Mouse (Mus musculus): ENCODE measurements around the gene Col25a1. TPM values are rescaled to one million over a fixed set of nuclear protein-coding genes. Genes with fewer than 3 reads are reported as not detected.

The Col25a1 gene
- polyA plus RNA-seq (2014; fragmentation: Nextera tagmentation; extraction: Ambion mirVana) = 18.3 and 20.8 TPM in 2 replicates

GRCm38 (mm10) chr3:130131201-130131600, at the start of gene Col25a1:
Col25a1 (plus strand) TSS chr3:130131501.
- no peak within 1 kb of the TSS for H3K4me3 ChIP-seq (ENCODE audit: low read depth, low read length)
- no peaks in the 10 kb centered on the region for H3K27me3 ChIP-seq (ENCODE audit: control insufficient read depth, insufficient read depth, low read length)
- no peaks in the 10 kb centered on the region for H3K9me3 ChIP-seq (ENCODE audit: control insufficient read depth, low read length)
- no peak within 1 kb of the TSS for H3K9ac ChIP-seq (ENCODE audit: low read length)
- WGBS = 85% methylated on average over 8 of the region's 8 CpGs
- H3K4me2 ChIP-seq (ENCODE audit: low read depth, severe bottlenecking) = no peak within 1 kb of the TSS
- no peak within 1 kb of the TSS for H3K27ac ChIP-seq (replicated peaks; ENCODE audit: low read depth, low read length)
- DNase-seq (ENCODE audit: low spot score) = no peak
- no peaks in the 10 kb centered on the region for H3K36me3 ChIP-seq (ENCODE audit: control insufficient read depth, insufficient read depth, low read length)
- no peak for ATAC-seq (ENCODE audit: insufficient number of reproducible peaks, low FRiP score, low TSS enrichment, low read depth)
- H3K4me1 ChIP-seq (ENCODE audit: control insufficient read depth, insufficient read depth, low read length) = peaks cover 6% of the 10 kb centered on the region; the same call in 1 of the 2 replicates

GRCm38 (mm10) chr3:130083312-130083711, 48.0 kb upstream of the Col25a1 start:
- 73% methylated on average over 2 of the region's 2 CpGs for WGBS
- no peak overlapping the region for H3K4me2 ChIP-seq (ENCODE audit: low read depth, severe bottlenecking)
- no peaks in the 10 kb centered on the region for H3K36me3 ChIP-seq (ENCODE audit: control insufficient read depth, insufficient read depth, low read length)
- no peak overlapping the region for H3K9ac ChIP-seq (ENCODE audit: low read length)
- DNase-seq (ENCODE audit: low spot score) (no peak), ATAC-seq (ENCODE audit: insufficient number of reproducible peaks, low FRiP score, low TSS enrichment, low read depth) (no peak)
- no peak overlapping the region for H3K4me3 ChIP-seq (ENCODE audit: low read depth, low read length)
- no peaks in the 10 kb centered on the region for H3K27me3 ChIP-seq (ENCODE audit: control insufficient read depth, insufficient read depth, low read length)
- H3K4me1 ChIP-seq (ENCODE audit: control insufficient read depth, insufficient read depth, low read length) = no peaks in the 10 kb centered on the region
- H3K27ac ChIP-seq (replicated peaks; ENCODE audit: low read depth, low read length) = no peak overlapping the region
- H3K9me3 ChIP-seq (ENCODE audit: control insufficient read depth, low read length) = no peaks in the 10 kb centered on the region

- Histone ChIP-seq H3K4me2 (ENCODE audit: low read depth, severe bottlenecking) (no peak overlapping the region), H3K9me3 (ENCODE audit: control insufficient read depth, low read length) (no peaks in the 10 kb centered on the region), H3K4me3 (ENCODE audit: low read depth, low read length) (no peak overlapping the region), H3K27ac (replicated peaks; ENCODE audit: low read depth, low read length) (peak overlapping the region; percentile 43; the same call in 1 of the 2 replicates), H3K4me1 (ENCODE audit: control insufficient read depth, insufficient read depth, low read length) (no peaks in the 10 kb centered on the region), H3K27me3 (ENCODE audit: control insufficient read depth, insufficient read depth, low read length) (no peaks in the 10 kb centered on the region), H3K36me3 (ENCODE audit: control insufficient read depth, insufficient read depth, low read length) (no peaks in the 10 kb centered on the region), H3K9ac (ENCODE audit: low read length) (no peak overlapping the region)
- WGBS = 43% methylated on average over 13 of the region's 13 CpGs
- peak; percentile 49 for DNase-seq (ENCODE audit: low spot score)
- ATAC-seq (ENCODE audit: insufficient number of reproducible peaks, low FRiP score, low TSS enrichment, low read depth) = peak; percentile 77
These were observed 44.8 kb upstream of the Col25a1 start for GRCm38 (mm10) chr3:130086372-130087080.

- no peak overlapping the region for H3K4me2 ChIP-seq (ENCODE audit: low read depth, severe bottlenecking)
- no peak for DNase-seq (ENCODE audit: low spot score)
- H3K9me3 ChIP-seq (ENCODE audit: control insufficient read depth, low read length) = no peaks in the 10 kb centered on the region
- H3K4me1 ChIP-seq (ENCODE audit: control insufficient read depth, insufficient read depth, low read length) = no peaks in the 10 kb centered on the region
- H3K9ac ChIP-seq (ENCODE audit: low read length) = no peak overlapping the region
- 83% methylated on average over 9 of the region's 9 CpGs for WGBS
- no peak overlapping the region for H3K27ac ChIP-seq (replicated peaks; ENCODE audit: low read depth, low read length)
- H3K27me3 ChIP-seq (ENCODE audit: control insufficient read depth, insufficient read depth, low read length) = no peaks in the 10 kb centered on the region
- H3K4me3 ChIP-seq (ENCODE audit: low read depth, low read length) = no peak overlapping the region
- H3K36me3 ChIP-seq (ENCODE audit: control insufficient read depth, insufficient read depth, low read length) = no peaks in the 10 kb centered on the region
- ATAC-seq (ENCODE audit: insufficient number of reproducible peaks, low FRiP score, low TSS enrichment, low read depth) = no peak
These were observed 43.8 kb upstream of the Col25a1 start for GRCm38 (mm10) chr3:130087466-130087865.

GRCm38 (mm10) chr3:130088654-130089053, 42.6 kb upstream of the Col25a1 start:
- H3K4me1 ChIP-seq (ENCODE audit: control insufficient read depth, insufficient read depth, low read length) = no peaks in the 10 kb centered on the region
- H3K27me3 ChIP-seq (ENCODE audit: control insufficient read depth, insufficient read depth, low read length) = no peaks in the 10 kb centered on the region
- DNase-seq (ENCODE audit: low spot score) (no peak), ATAC-seq (ENCODE audit: insufficient number of reproducible peaks, low FRiP score, low TSS enrichment, low read depth) (no peak)
- H3K4me2 ChIP-seq (ENCODE audit: low read depth, severe bottlenecking) = no peak overlapping the region
- no peak overlapping the region for H3K9ac ChIP-seq (ENCODE audit: low read length)
- H3K27ac ChIP-seq (replicated peaks; ENCODE audit: low read depth, low read length) = no peak overlapping the region
- H3K36me3 ChIP-seq (ENCODE audit: control insufficient read depth, insufficient read depth, low read length) = no peaks in the 10 kb centered on the region
- no peaks in the 10 kb centered on the region for H3K9me3 ChIP-seq (ENCODE audit: control insufficient read depth, low read length)
- WGBS = 90% methylated on average over 9 of the region's 9 CpGs
- no peak overlapping the region for H3K4me3 ChIP-seq (ENCODE audit: low read depth, low read length)

- no peak for DNase-seq (ENCODE audit: low spot score)
- no peak overlapping the region for H3K4me3 ChIP-seq (ENCODE audit: low read depth, low read length)
These were observed 40.8 kb upstream of the Col25a1 start for GRCm38 (mm10) chr3:130090460-130090859.

GRCm38 (mm10) chr3:130094125-130094704, 37.1 kb upstream of the Col25a1 start:
- 72% methylated on average over 5 of the region's 5 CpGs for WGBS
- DNase-seq (ENCODE audit: low spot score) (no peak), ATAC-seq (ENCODE audit: insufficient number of reproducible peaks, low FRiP score, low TSS enrichment, low read depth) (no peak)
- H3K4me3 ChIP-seq (ENCODE audit: low read depth, low read length) = no peak overlapping the region
- no peaks in the 10 kb centered on the region for H3K4me1 ChIP-seq (ENCODE audit: control insufficient read depth, insufficient read depth, low read length)
- H3K27ac ChIP-seq (replicated peaks; ENCODE audit: low read depth, low read length) = no peak overlapping the region
- H3K4me2 ChIP-seq (ENCODE audit: low read depth, severe bottlenecking) = no peak overlapping the region
- H3K9me3 ChIP-seq (ENCODE audit: control insufficient read depth, low read length) = no peaks in the 10 kb centered on the region
- no peaks in the 10 kb centered on the region for H3K27me3 ChIP-seq (ENCODE audit: control insufficient read depth, insufficient read depth, low read length)
- no peak overlapping the region for H3K9ac ChIP-seq (ENCODE audit: low read length)
- no peaks in the 10 kb centered on the region for H3K36me3 ChIP-seq (ENCODE audit: control insufficient read depth, insufficient read depth, low read length)

More at GRCm38 (mm10) chr3:130090460-130090859, 40.8 kb upstream of the Col25a1 start:
- no peak overlapping the region for H3K27ac ChIP-seq (replicated peaks; ENCODE audit: low read depth, low read length)
- H3K4me1 ChIP-seq (ENCODE audit: control insufficient read depth, insufficient read depth, low read length) = no peaks in the 10 kb centered on the region
- ATAC-seq (ENCODE audit: insufficient number of reproducible peaks, low FRiP score, low TSS enrichment, low read depth) = no peak
- no peak overlapping the region for H3K4me2 ChIP-seq (ENCODE audit: low read depth, severe bottlenecking)
- no peaks in the 10 kb centered on the region for H3K36me3 ChIP-seq (ENCODE audit: control insufficient read depth, insufficient read depth, low read length)
- WGBS = 93% methylated on average over 9 of the region's 9 CpGs
- H3K9me3 ChIP-seq (ENCODE audit: control insufficient read depth, low read length) = no peaks in the 10 kb centered on the region
- H3K9ac ChIP-seq (ENCODE audit: low read length) = no peak overlapping the region
- no peaks in the 10 kb centered on the region for H3K27me3 ChIP-seq (ENCODE audit: control insufficient read depth, insufficient read depth, low read length)

- no peaks in the 10 kb centered on the region for H3K27me3 ChIP-seq (ENCODE audit: control insufficient read depth, insufficient read depth, low read length)
- DNase-seq (ENCODE audit: low spot score) (peak; percentile 73), ATAC-seq (ENCODE audit: insufficient number of reproducible peaks, low FRiP score, low TSS enrichment, low read depth) (no peak)
- no peaks in the 10 kb centered on the region for H3K36me3 ChIP-seq (ENCODE audit: control insufficient read depth, insufficient read depth, low read length)
- H3K9ac ChIP-seq (ENCODE audit: low read length) = no peak overlapping the region
- H3K4me1 ChIP-seq (ENCODE audit: control insufficient read depth, insufficient read depth, low read length) = no peaks in the 10 kb centered on the region
- 45% methylated on average over 5 of the region's 5 CpGs for WGBS
- H3K4me3 ChIP-seq (ENCODE audit: low read depth, low read length) = no peak overlapping the region
- no peak overlapping the region for H3K27ac ChIP-seq (replicated peaks; ENCODE audit: low read depth, low read length)
- H3K9me3 ChIP-seq (ENCODE audit: control insufficient read depth, low read length) = no peaks in the 10 kb centered on the region
- no peak overlapping the region for H3K4me2 ChIP-seq (ENCODE audit: low read depth, severe bottlenecking)
These were observed 36.0 kb upstream of the Col25a1 start for GRCm38 (mm10) chr3:130095160-130095781.
